Mouse (Mus musculus): ENCODE measurements at regions not wholly inside any gene's neighbourhood (a gene's known extent, or its start where the extent isn't known, plus 50 kb on each side); places are given as distances from the start of the nearest gene placed in this dataset.

DNA sequence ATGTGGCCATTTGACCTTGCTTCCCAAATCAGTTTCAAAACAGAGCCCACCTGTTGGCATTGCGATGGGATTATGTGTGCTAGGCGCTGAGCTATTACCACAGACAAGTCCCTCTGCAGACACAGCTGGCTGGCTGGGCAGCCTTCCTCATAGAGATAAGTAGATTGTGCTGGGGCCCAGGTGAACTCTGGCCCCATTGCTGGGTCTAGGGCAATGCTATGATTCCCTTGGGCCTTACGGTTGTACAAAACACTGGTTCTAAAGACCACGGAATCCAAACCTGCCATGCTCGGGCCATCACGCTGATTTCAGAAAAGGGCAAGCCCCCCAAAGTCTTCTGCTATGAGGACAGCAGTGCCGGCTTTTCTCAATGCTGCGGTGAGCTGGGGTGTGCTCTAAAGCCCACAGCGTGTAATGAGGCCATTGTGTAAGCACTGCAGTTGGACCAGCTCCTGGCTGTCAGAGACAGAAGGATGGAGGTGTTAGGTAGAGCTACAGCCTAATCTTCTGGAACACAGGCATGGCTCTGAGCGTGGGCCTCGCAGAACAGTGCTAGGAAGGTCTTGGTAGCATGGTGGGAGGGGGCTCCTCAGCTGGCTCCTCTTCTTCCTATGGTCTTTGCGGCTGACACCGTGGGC, 51.2 kb upstream of the Pitx1 start:
- no peak for DNase-seq (ENCODE audit: low spot score)

All from lung, postnatal 25 days (tissue).